Mouse (Mus musculus): ENCODE results near the gene Apol7c. TPM values are rescaled to one million over a fixed set of nuclear protein-coding genes. Genes with fewer than 3 reads are reported as not detected.

Apol7c gene
- polyA plus RNA-seq (2015; fragmentation: Nextera tagmentation; extraction: Ambion mirVana): 0.07 TPM in 1 of 2 replicates, not detected in the other

DNA sequence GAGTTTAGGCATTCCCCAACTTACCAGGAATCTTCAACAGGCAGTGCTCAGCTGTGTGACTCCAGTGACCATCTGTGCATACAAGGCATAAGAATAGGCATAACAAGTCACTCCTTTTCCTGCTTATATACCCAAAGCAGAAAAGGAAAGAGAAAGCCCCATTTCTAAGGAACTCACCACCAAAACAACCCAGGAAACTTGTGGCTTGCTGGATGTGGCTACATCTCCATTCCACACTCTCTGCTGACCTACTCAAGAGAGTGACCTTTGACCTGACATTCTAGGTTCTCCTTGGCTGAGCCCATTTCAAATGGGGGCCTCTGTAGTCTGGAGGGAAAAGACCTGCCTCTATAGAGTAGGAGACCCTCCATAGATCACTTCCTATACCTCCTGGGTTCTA is at the start of gene Apol7c:
Gene Apol7c, minus strand, starts transcription at position 101 of the 400 bp plus-strand sequence.

DNA sequence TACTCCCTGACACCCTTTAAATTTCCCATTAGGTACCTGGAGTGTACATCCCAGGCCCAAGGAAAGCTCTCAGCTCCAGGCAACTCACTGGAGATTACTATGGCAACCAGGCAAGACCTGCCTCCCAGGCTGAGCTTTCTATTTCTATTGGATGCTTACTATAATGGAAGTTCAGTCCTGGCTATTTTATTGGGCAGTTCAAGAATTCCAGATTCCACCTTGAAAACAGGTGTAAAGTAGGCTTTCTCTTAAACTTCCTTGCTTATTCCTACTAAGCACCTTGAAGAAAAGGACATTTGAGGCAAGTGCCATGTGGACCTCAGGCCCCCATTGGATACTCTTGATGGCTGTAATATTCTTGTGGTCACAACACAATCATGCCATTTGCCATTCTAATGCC is 28.7 kb upstream of the Apol7c start, which contains the start of gene 1700025B11Rik:
Gene 1700025B11Rik, minus strand, starts transcription at position 101 of the 400 bp plus-strand sequence.

DNA sequence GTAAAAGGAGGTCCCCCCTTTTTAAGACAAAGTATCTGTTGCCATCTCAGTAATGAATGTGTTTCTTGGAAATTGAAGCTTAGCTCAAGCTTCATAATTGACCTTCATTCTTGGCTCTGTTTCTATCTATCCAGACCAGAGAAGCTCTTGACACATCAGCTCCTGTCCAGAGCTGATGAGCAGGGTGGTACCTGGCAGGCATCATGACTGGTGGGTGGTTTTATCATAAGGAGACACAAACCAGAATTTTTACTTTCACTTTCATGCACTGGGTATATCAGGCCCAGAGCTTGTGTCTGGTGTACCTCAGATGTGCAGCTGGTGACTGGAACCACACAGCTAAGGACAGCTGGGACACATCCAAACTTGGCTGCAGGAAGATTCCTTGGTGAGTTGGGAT is 25.1 kb downstream of the Apol7c start, which contains the start of gene Apol11a:
Gene Apol11a, plus strand, starts transcription at position 306 of the 400 bp plus-strand sequence.

DNA sequence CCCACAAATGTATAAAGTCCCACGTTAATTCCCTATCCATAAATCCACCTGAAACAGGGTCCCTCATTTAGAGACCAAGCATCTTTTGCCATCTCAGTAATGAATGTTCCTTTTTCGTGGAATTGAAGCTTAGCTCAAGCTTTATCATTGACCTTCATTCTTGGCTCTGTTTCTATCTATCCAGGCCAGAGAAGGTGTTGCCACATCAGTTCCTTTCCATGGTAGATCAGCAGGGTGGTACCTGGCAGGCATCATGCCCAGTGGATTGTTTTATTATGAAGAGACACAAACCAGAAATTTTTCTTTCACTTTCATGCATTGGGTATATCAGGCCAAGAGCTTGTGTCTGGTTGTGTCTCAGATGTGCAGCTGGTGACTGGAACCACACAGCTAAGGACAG is 56.4 kb downstream of the Apol7c start, which contains the start of gene Apol10a:
Gene Apol10a, plus strand, starts transcription at position 355 of the 400 bp plus-strand sequence.

Other genes with a start within 250 kb of the Apol7c start
- 42.6 and 42.7 TPM in 2 replicates for gene Rbfox2, start 226.3 kb downstream of the Apol7c start, polyA plus RNA-seq (2015; fragmentation: Nextera tagmentation; extraction: Ambion mirVana)
- 2.8 and 3.0 TPM in 2 replicates for gene Apol7a, start 134.2 kb downstream of the Apol7c start, polyA plus RNA-seq (2015; fragmentation: Nextera tagmentation; extraction: Ambion mirVana)
- 0.74 and 0.85 TPM in 2 replicates for gene Apol9a, start 122.2 kb downstream of the Apol7c start, polyA plus RNA-seq (2015; fragmentation: Nextera tagmentation; extraction: Ambion mirVana)
- 0.43 and 1.2 TPM in 2 replicates for gene Apol7b, start 85.8 kb downstream of the Apol7c start, polyA plus RNA-seq (2015; fragmentation: Nextera tagmentation; extraction: Ambion mirVana)
- gene Apol10a, start 56.3 kb downstream of the Apol7c start, polyA plus RNA-seq (2015; fragmentation: Nextera tagmentation; extraction: Ambion mirVana): not detected in 2 replicates
- not detected in 2 replicates for gene Apol11a, start 25.0 kb downstream of the Apol7c start, polyA plus RNA-seq (2015; fragmentation: Nextera tagmentation; extraction: Ambion mirVana)
- gene 1700025B11Rik, start 28.6 kb upstream of the Apol7c start, polyA plus RNA-seq (2015; fragmentation: Nextera tagmentation; extraction: Ambion mirVana): 0.42 TPM in 1 of 2 replicates, not detected in the other
- 3.9 and 4.2 TPM in 2 replicates for gene Apol10b, start 62.8 kb upstream of the Apol7c start, polyA plus RNA-seq (2015; fragmentation: Nextera tagmentation; extraction: Ambion mirVana)
- not detected in 2 replicates for gene Gm36245, start 65.9 kb upstream of the Apol7c start, polyA plus RNA-seq (2015; fragmentation: Nextera tagmentation; extraction: Ambion mirVana)
- not detected in 2 replicates for gene Apol11b, start 110.0 kb upstream of the Apol7c start, polyA plus RNA-seq (2015; fragmentation: Nextera tagmentation; extraction: Ambion mirVana)
- 0.18 and 0.33 TPM in 2 replicates for gene Apol7e, start 165.5 kb upstream of the Apol7c start, polyA plus RNA-seq (2015; fragmentation: Nextera tagmentation; extraction: Ambion mirVana)
- 0.79 and 1.4 TPM in 2 replicates for gene Apol9b, start 195.7 kb upstream of the Apol7c start, polyA plus RNA-seq (2015; fragmentation: Nextera tagmentation; extraction: Ambion mirVana)
- 0.05 and 0.15 TPM in 2 replicates for gene Apol8, start 223.7 kb upstream of the Apol7c start, polyA plus RNA-seq (2015; fragmentation: Nextera tagmentation; extraction: Ambion mirVana)